Mouse (Mus musculus): ENCODE results near the gene Sf3a3.

DNA sequence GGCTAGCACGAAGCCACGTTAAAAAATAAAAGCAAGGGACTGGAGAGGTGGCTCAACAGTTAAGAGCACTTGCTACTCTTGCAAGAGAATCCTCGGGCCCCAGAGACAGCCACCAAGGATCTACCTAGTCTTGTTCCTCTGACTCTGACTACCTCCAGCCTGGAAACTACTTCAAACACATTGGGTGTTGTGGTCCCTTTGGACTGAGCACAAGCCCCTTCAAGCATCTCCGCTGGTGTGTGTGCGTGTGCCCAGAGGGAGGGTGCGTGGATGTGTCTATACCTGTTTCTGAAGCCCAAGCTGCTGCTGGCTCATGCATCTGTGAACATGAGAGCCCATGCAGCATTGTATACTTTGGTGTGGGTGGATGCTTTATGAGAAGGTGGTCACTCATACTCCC lies 38.6 kb upstream of the Sf3a3 start:
- no peak for TF ChIP-seq CTCF (IDR thresholded peaks at IDR 0.05; ENCODE audit: extremely low read depth, insufficient read length, insufficient replicate concordance, low read depth, low read length)
- no peak for TF ChIP-seq POLR2A (IDR thresholded peaks at IDR 0.05; ENCODE audit: low read depth, low read length)

Measured in small intestine, adult 2 months (tissue).